Mouse (Mus musculus): Measurements from ENCODE around the gene Kcnk2. TPM values are rescaled to one million over a fixed set of nuclear protein-coding genes. Genes with fewer than 3 reads are reported as not detected.

Kcnk2 gene
- polyA plus RNA-seq, 1 experiment from 2014 or later = 0.32 TPM

DNA sequence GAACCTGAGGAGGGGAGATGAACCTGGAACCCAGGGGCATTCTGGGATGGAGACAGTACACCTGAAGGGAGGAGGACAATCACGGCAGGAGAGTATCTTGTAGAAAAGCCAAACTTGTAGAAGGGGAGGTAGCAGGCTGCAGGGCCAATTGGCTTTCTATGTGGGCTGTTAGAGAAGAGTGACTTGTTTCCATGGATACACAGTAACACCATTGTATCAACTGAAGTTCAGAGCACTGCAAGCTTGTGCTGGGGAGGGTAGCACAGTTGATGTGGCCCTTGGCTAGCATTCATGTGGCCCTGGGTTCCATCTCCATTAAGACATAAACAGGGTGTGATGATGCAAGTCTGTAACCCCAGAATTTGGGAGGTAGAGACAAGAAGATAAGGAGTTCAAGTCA is 17.8 kb upstream of the Kcnk2 start:
- Histone ChIP-seq H3K36me3 (ENCODE audit: control insufficient read depth, insufficient read depth, low read length) (no peaks in the 10 kb centered on the region), H3K4me1 (ENCODE audit: control insufficient read depth in 2 of 2, insufficient read depth in 2 of 2, low read length in 2 of 2) (no peaks in the 10 kb centered on the region), H3K9ac (ENCODE audit: low read length) (no peak overlapping the region), H3K4me2 (ENCODE audit: low read length) (no peak overlapping the region), H3K9me3 (ENCODE audit: control insufficient read depth, low read length) (no peaks in the 10 kb centered on the region), H3K4me3 (ENCODE audit: control insufficient read depth in 1 of 2, insufficient read depth in 1 of 2, low read depth in 1 of 2, low read length in 2 of 2) (no peak overlapping the region), H3K27ac (replicated peaks in 1 of 2; ENCODE audit: control insufficient read depth in 1 of 2, insufficient read depth in 1 of 2, low read depth in 2 of 2, low read length in 2 of 2) (no peak overlapping the region), H3K27me3 (ENCODE audit: control insufficient read depth, insufficient read depth, low read length) (no peaks in the 10 kb centered on the region)
- no peak for ATAC-seq (ENCODE audit: insufficient number of reproducible peaks, insufficient read depth, low FRiP score, low read depth)
- 71% methylated on average over 1 of the region's 1 CpGs for WGBS

DNA sequence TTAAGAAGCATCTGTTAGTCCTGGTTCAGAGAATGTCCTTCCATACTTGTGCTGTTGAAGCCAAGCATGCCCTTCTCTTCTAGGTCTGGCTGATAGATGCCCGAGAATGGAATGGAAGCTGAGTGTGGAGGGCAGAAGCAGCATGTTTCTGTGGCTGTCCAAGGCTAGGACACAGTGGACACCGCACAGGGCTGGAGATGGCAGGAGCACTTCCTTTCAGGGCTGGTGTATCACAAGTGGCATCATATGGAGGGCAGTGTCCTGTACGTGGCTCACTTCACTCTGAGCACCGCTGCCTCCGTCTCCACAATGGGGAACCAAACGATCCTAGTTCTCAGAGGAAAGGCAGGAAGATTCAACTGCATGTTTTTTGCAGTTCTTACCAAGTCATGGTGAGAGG is 7.8 kb upstream of the Kcnk2 start:
- WGBS = 86% methylated on average over 6 of the region's 6 CpGs
- Histone ChIP-seq H3K9me3 (ENCODE audit: control insufficient read depth, low read length) (no peaks in the 10 kb centered on the region), H3K4me2 (ENCODE audit: low read length) (no peak overlapping the region), H3K4me3 (ENCODE audit: control insufficient read depth in 1 of 2, insufficient read depth in 1 of 2, low read depth in 1 of 2, low read length in 2 of 2) (no peak overlapping the region), H3K27ac (replicated peaks in 1 of 2; ENCODE audit: control insufficient read depth in 1 of 2, insufficient read depth in 1 of 2, low read depth in 2 of 2, low read length in 2 of 2) (no peak overlapping the region), H3K9ac (ENCODE audit: low read length) (no peak overlapping the region), H3K27me3 (ENCODE audit: control insufficient read depth, insufficient read depth, low read length) (no peaks in the 10 kb centered on the region), H3K36me3 (ENCODE audit: control insufficient read depth, insufficient read depth, low read length) (no peaks in the 10 kb centered on the region), H3K4me1 (ENCODE audit: control insufficient read depth in 2 of 2, insufficient read depth in 2 of 2, low read length in 2 of 2) (no peaks in the 10 kb centered on the region)
- ATAC-seq (ENCODE audit: insufficient number of reproducible peaks, insufficient read depth, low FRiP score, low read depth) = no peak

DNA sequence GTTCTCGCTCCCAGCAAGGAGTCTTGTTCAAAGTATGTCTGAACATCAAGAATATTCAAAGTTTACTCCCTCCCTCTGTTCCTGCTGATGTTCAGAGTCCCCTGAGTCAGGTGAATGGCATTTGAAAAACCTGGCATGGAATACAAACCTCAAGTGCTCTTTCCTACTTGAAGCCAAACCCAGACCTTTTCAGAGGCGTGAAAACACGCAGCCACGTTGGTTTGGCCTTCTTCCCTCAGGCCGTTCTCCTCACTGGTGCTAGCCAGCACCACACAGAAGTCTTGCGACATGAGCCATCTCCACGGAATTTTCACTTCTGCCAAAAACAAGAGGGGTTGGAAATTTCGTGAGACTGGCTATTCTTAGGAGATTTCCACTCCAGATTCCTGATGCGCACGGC is 3.1 kb upstream of the Kcnk2 start:
- WGBS = 62% methylated on average over 10 of the region's 10 CpGs
- no peaks in the 10 kb centered on the region for H3K9me3 ChIP-seq (ENCODE audit: control insufficient read depth, low read length)
- no peak for ATAC-seq (ENCODE audit: insufficient number of reproducible peaks, insufficient read depth, low FRiP score, low read depth)
- H3K4me2 ChIP-seq (ENCODE audit: low read length) = no peak overlapping the region
- no peaks in the 10 kb centered on the region for H3K27me3 ChIP-seq (ENCODE audit: control insufficient read depth, insufficient read depth, low read length)
- no peak overlapping the region for H3K9ac ChIP-seq (ENCODE audit: low read length)
- H3K27ac ChIP-seq (replicated peaks in 1 of 2; ENCODE audit: control insufficient read depth in 1 of 2, insufficient read depth in 1 of 2, low read depth in 2 of 2, low read length in 2 of 2) = no peak overlapping the region
- H3K4me1 ChIP-seq (ENCODE audit: control insufficient read depth in 2 of 2, insufficient read depth in 2 of 2, low read length in 2 of 2) = no peaks in the 10 kb centered on the region
- H3K36me3 ChIP-seq (ENCODE audit: control insufficient read depth, insufficient read depth, low read length) = no peaks in the 10 kb centered on the region
- no peak overlapping the region for H3K4me3 ChIP-seq (ENCODE audit: control insufficient read depth in 1 of 2, insufficient read depth in 1 of 2, low read depth in 1 of 2, low read length in 2 of 2)

DNA sequence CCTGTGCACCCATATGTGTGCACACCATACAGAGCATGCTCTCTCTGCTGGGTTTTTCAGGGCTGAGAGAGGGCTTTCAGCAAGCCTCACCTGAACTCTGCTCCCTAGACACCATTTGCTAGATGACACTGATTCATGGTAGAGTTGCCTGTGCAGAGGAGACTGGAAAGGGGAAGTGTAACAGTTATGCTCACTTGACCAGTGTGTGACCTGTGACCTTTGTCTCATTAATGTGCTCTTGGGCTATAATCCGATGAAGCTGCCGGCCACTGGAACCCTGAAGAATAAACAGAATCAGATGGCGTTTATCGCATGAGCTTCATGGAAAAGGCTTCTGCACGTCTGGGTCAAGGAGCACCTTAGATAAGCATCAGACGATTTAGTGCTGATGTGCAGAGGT is 1.5 kb upstream of the Kcnk2 start:
- no peaks in the 10 kb centered on the region for H3K27me3 ChIP-seq (ENCODE audit: control insufficient read depth, insufficient read depth, low read length)
- no peak overlapping the region for H3K9ac ChIP-seq (ENCODE audit: low read length)
- 77% methylated on average over 6 of the region's 6 CpGs for WGBS
- H3K36me3 ChIP-seq (ENCODE audit: control insufficient read depth, insufficient read depth, low read length) = no peaks in the 10 kb centered on the region
- H3K4me1 ChIP-seq (ENCODE audit: control insufficient read depth in 2 of 2, insufficient read depth in 2 of 2, low read length in 2 of 2) = no peaks in the 10 kb centered on the region
- H3K9me3 ChIP-seq (ENCODE audit: control insufficient read depth, low read length) = no peaks in the 10 kb centered on the region
- no peak for ATAC-seq (ENCODE audit: insufficient number of reproducible peaks, insufficient read depth, low FRiP score, low read depth)
- H3K4me3 ChIP-seq (ENCODE audit: control insufficient read depth in 1 of 2, insufficient read depth in 1 of 2, low read depth in 1 of 2, low read length in 2 of 2) = no peak overlapping the region
- H3K4me2 ChIP-seq (ENCODE audit: low read length) = no peak overlapping the region
- no peak overlapping the region for H3K27ac ChIP-seq (replicated peaks in 1 of 2; ENCODE audit: control insufficient read depth in 1 of 2, insufficient read depth in 1 of 2, low read depth in 2 of 2, low read length in 2 of 2)

DNA sequence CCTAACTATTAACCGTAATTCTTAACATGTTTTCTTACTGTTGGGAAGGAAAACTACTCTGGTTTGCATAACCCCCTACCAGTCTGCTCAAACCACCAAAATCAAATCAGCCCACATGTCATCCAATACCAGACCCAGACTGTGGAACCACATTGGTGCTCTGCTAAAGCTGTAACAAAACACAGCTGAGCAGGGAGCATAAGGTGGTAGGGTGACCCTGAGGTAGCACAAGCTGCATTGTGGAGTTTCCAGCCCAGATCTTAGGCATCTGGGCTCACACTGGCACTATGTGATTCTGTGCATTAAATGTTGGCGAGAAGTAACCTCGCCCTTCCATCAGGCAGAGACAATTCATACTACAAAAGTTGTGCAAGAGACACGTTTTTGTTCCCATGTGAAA is 1.1 kb upstream of the Kcnk2 start:
- Histone ChIP-seq H3K36me3 (ENCODE audit: control insufficient read depth, insufficient read depth, low read length) (no peaks in the 10 kb centered on the region), H3K27ac (replicated peaks in 1 of 2; ENCODE audit: control insufficient read depth in 1 of 2, insufficient read depth in 1 of 2, low read depth in 2 of 2, low read length in 2 of 2) (no peak overlapping the region), H3K9me3 (ENCODE audit: control insufficient read depth, low read length) (no peaks in the 10 kb centered on the region), H3K4me1 (ENCODE audit: control insufficient read depth in 2 of 2, insufficient read depth in 2 of 2, low read length in 2 of 2) (no peaks in the 10 kb centered on the region), H3K4me2 (ENCODE audit: low read length) (no peak overlapping the region), H3K9ac (ENCODE audit: low read length) (no peak overlapping the region), H3K4me3 (ENCODE audit: control insufficient read depth in 1 of 2, insufficient read depth in 1 of 2, low read depth in 1 of 2, low read length in 2 of 2) (no peak overlapping the region), H3K27me3 (ENCODE audit: control insufficient read depth, insufficient read depth, low read length) (no peaks in the 10 kb centered on the region)
- ATAC-seq (ENCODE audit: insufficient number of reproducible peaks, insufficient read depth, low FRiP score, low read depth) = no peak
- WGBS = 80% methylated on average over 4 of the region's 4 CpGs

GRCm38 (mm10) chr1:189386848-189387247 is 15.2 kb downstream of the Kcnk2 start:
- no peak for ATAC-seq (ENCODE audit: insufficient number of reproducible peaks, insufficient read depth, low FRiP score, low read depth)
- Histone ChIP-seq H3K9me3 (ENCODE audit: control insufficient read depth, low read length) (no peaks in the 10 kb centered on the region), H3K4me1 (ENCODE audit: control insufficient read depth in 2 of 2, insufficient read depth in 2 of 2, low read length in 2 of 2) (no peaks in the 10 kb centered on the region), H3K27ac (replicated peaks in 1 of 2; ENCODE audit: control insufficient read depth in 1 of 2, insufficient read depth in 1 of 2, low read depth in 2 of 2, low read length in 2 of 2) (no peak overlapping the region), H3K9ac (ENCODE audit: low read length) (no peak overlapping the region), H3K27me3 (ENCODE audit: control insufficient read depth, insufficient read depth, low read length) (no peaks in the 10 kb centered on the region), H3K4me3 (ENCODE audit: control insufficient read depth in 1 of 2, insufficient read depth in 1 of 2, low read depth in 1 of 2, low read length in 2 of 2) (no peak overlapping the region), H3K36me3 (ENCODE audit: control insufficient read depth, insufficient read depth, low read length) (no peaks in the 10 kb centered on the region), H3K4me2 (ENCODE audit: low read length) (no peak overlapping the region)
- WGBS = 71% methylated on average over 10 of the region's 10 CpGs

- no peaks in the 10 kb centered on the region for H3K4me1 ChIP-seq (ENCODE audit: control insufficient read depth in 2 of 2, insufficient read depth in 2 of 2, low read length in 2 of 2)
- 81% methylated on average over 2 of the region's 2 CpGs for WGBS
- no peaks in the 10 kb centered on the region for H3K9me3 ChIP-seq (ENCODE audit: control insufficient read depth, low read length)
- no peak overlapping the region for H3K4me3 ChIP-seq (ENCODE audit: control insufficient read depth in 1 of 2, insufficient read depth in 1 of 2, low read depth in 1 of 2, low read length in 2 of 2)
- H3K27ac ChIP-seq (replicated peaks in 1 of 2; ENCODE audit: control insufficient read depth in 1 of 2, insufficient read depth in 1 of 2, low read depth in 2 of 2, low read length in 2 of 2) = no peak overlapping the region
- no peaks in the 10 kb centered on the region for H3K36me3 ChIP-seq (ENCODE audit: control insufficient read depth, insufficient read depth, low read length)
- ATAC-seq (ENCODE audit: insufficient number of reproducible peaks, insufficient read depth, low FRiP score, low read depth) = no peak
- no peaks in the 10 kb centered on the region for H3K27me3 ChIP-seq (ENCODE audit: control insufficient read depth, insufficient read depth, low read length)
- H3K4me2 ChIP-seq (ENCODE audit: low read length) = no peak overlapping the region
- no peak overlapping the region for H3K9ac ChIP-seq (ENCODE audit: low read length)
Measured at GRCm38 (mm10) chr1:189386141-189386540, 15.9 kb downstream of the Kcnk2 start.

DNA sequence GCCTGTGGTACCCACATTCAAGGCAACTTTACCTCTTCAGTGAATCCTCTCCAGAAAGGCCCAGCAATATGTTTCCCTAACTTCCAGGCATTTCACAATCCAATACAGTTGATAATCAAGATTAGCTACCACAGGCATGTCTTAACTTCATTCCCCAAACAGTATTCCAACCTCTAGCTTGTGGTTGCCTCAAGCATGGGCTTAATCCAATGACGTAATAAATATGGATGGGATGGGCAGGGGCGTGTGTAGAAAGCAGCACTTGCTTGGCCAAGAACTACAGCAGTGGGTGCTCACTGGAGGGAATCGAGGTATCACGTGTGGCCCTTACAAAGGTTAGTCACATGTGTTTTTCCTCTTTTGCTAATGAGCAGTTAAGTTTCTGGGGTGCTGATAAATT is 34.4 kb downstream of the Kcnk2 start:
- Histone ChIP-seq H3K27me3 (ENCODE audit: control insufficient read depth, insufficient read depth, low read length) (no peaks in the 10 kb centered on the region), H3K4me3 (ENCODE audit: control insufficient read depth in 1 of 2, insufficient read depth in 1 of 2, low read depth in 1 of 2, low read length in 2 of 2) (no peak overlapping the region), H3K4me1 (ENCODE audit: control insufficient read depth in 2 of 2, insufficient read depth in 2 of 2, low read length in 2 of 2) (peaks cover 0 to 11% of the 10 kb centered on the region in 2 experiments; a peak in 1 of 4 replicates), H3K9me3 (ENCODE audit: control insufficient read depth, low read length) (no peaks in the 10 kb centered on the region), H3K9ac (ENCODE audit: low read length) (no peak overlapping the region), H3K4me2 (ENCODE audit: low read length) (no peak overlapping the region), H3K27ac (replicated peaks in 1 of 2; ENCODE audit: control insufficient read depth in 1 of 2, insufficient read depth in 1 of 2, low read depth in 2 of 2, low read length in 2 of 2) (no peak overlapping the region), H3K36me3 (ENCODE audit: control insufficient read depth, insufficient read depth, low read length) (no peaks in the 10 kb centered on the region)
- 90% methylated on average over 4 of the region's 4 CpGs for WGBS
- ATAC-seq (ENCODE audit: insufficient number of reproducible peaks, insufficient read depth, low FRiP score, low read depth) = no peak
